In genomic region chr6:88565033-88565432, GRCm38 (mm10) we compare ENCODE assay signal across 8 mouse cellular contexts. TPM values are rescaled to one million over a fixed set of nuclear protein-coding genes. Genes with fewer than 3 reads are reported as not detected.
A peak's percentile ranks its signal among the peaks of the same experiment; 100 is the strongest.
DNase-seq lines count a peak whose midpoint lies in the region; TF ChIP-seq lines count a peak whose summit lies in the region.
"Had no signal": no experiment of that assay in that cellular context is flagged by ENCODE, and none has a peak within 500 bp of the region (broad histone marks: within the 10 kb centered on the region; RNA-seq: fewer than 3 reads in every experiment).

No protein-coding gene starts in this region.

- WGBS in kidney, adult 2 months: 33% methylated on average over 6 of the region's 6 CpGs

- TF ChIP-seq POLR2A in kidney, adult 2 months (IDR thresholded peaks at IDR 0.05; ENCODE audit: low read depth, low read length): no peak

- H3K27ac ChIP-seq in kidney, adult 2 months (ENCODE audit: insufficient read depth, low read depth, low read length): no peak overlapping the region

- H3K27me3 ChIP-seq in kidney, adult 2 months (replicated peaks; ENCODE audit: control insufficient read depth, insufficient read depth, low read length): no peaks in the 10 kb centered on the region

- TF ChIP-seq CTCF in kidney, adult 2 months (conservative IDR thresholded peaks at IDR 0.05; ENCODE audit: insufficient read depth, insufficient read length, low read depth, low read length): peak; percentile 40

- DNase-seq in kidney, adult 2 months: peak; percentile 34
- no peak for DNase-seq in kidney, adult 11 months
- DNase-seq in right cerebral cortex, adult 18-20 months: peak; percentile 37
- no peak for DNase-seq in right cerebral cortex, postnatal 36 days (ENCODE audit: low spot score in 2 of 2)
- DNase-seq in cerebellum, adult 9-11 months: peak; percentile 58
- DNase-seq in urinary bladder, adult 2 months (ENCODE audit: low spot score): no peak
- DNase-seq in natural killer cell, adult 2 months (ENCODE audit: low spot score in 2 of 2): no peak

- H3K4me3 ChIP-seq in kidney, adult 2 months (ENCODE audit: insufficient read depth, low read depth, low read length): no peak overlapping the region
- H3K4me3 ChIP-seq: erythroblast, embryonic 14.5 days had no signal

- no peaks in the 10 kb centered on the region for H3K36me3 ChIP-seq in kidney, adult 2 months (ENCODE audit: control insufficient read depth, insufficient read depth, low read length)

- H3K4me1 ChIP-seq in kidney, adult 2 months (ENCODE audit: control insufficient read depth, insufficient read depth, low read length): no peaks in the 10 kb centered on the region

RNA-seq across cellular contexts. Expression of gene Sec61a1, which starts 46.3 kb away (rescaled TPM):
- 146 and 187 TPM in 2 replicates for polyA plus RNA-seq in kidney, adult 2 months (2012; rRNA removed)
- 130 and 145 TPM in 2 replicates for polyA plus RNA-seq in urinary bladder, adult 2 months (2012; rRNA removed)

Comparison
In these comparisons a context has a peak if more than half of its experiments do, and no peak if none do; other contexts are left out.
1. DNase-seq: peak in kidney, adult 2 months (single experiment), right cerebral cortex, adult 18-20 months (single experiment) and cerebellum, adult 9-11 months (single experiment); none in kidney, adult 11 months (single experiment), right cerebral cortex, postnatal 36 days (0 of 2), urinary bladder, adult 2 months (single experiment) and natural killer cell, adult 2 months (0 of 2).